Comparison of ENCODE assay signal across 8 mouse cellular contexts in the genomic region with DNA sequence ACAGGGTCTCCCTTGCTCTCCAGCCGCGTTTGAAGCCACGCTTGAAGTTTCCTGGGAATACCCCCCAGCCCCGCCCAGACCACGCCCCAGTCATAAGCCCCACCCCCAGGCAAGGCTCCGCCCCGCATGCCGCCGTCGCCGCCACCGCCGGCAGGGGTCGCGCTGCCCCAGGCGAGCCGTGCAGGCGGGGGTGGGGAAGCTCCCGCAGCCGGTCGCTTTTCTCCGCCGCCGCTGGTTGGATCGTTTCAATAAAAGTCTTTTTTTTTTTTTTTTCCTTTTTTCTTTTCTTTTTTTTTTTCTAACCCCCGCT. TPM values are rescaled to one million over a fixed set of nuclear protein-coding genes. Genes with fewer than 3 reads are reported as not detected.
DNase-seq lines count a peak whose midpoint lies in the region; ATAC-seq and TF ChIP-seq lines count a peak whose summit lies in the region.

No protein-coding gene starts in this region.

- WGBS in forebrain, postnatal 0 days, result 2% methylated on average over 20 of the region's 26 CpGs

- peaks cover 15% of the 10 kb centered on the region; the same call in 1 of the 2 replicates for H3K4me1 ChIP-seq in forebrain, postnatal 0 days (ENCODE audit: insufficient read depth)

- H3K27me3 ChIP-seq in forebrain, postnatal 0 days (ENCODE audit: insufficient read depth, low read length), result no peaks in the 10 kb centered on the region

- peak overlapping the region; percentile 97 for H3K9ac ChIP-seq in forebrain, postnatal 0 days

- TF ChIP-seq CTCF in forebrain, postnatal 0 days (IDR thresholded peaks at IDR 0.05; ENCODE audit: low read depth), result peak; percentile 88

- H3K36me3 ChIP-seq in forebrain, postnatal 0 days (ENCODE audit: insufficient read depth), result no peaks in the 10 kb centered on the region

- DNase-seq in Muller cell, postnatal 12 days (ENCODE audit: inconsistent ontology term), result peak; percentile 96
- peak; percentile 82 for DNase-seq in cerebellum, adult 8-10 months
- peak; percentile 97 for DNase-seq in forebrain, postnatal 0 days
- DNase-seq in heart, postnatal 4 days, result peak; percentile 93
- DNase-seq in layer of hippocampus, postnatal 36 days, result peak; percentile 82 to 86
- peak; percentile 76 for DNase-seq in lung, postnatal 36 days
- peak; percentile 82 for DNase-seq in retina, postnatal 7 days (ENCODE audit: low read depth, low spot score)
- peak; percentile 92 for DNase-seq in thymus, postnatal 4 days

- peak; percentile 94 for ATAC-seq in forebrain, postnatal 0 days

- H3K27ac ChIP-seq in forebrain, postnatal 0 days (ENCODE audit: low read depth, low read length), result peak overlapping the region; percentile 99

- H3K4me3 ChIP-seq in forebrain, postnatal 0 days (ENCODE audit: low read depth, low read length), result peak overlapping the region; percentile 97

- no peaks in the 10 kb centered on the region for H3K9me3 ChIP-seq in forebrain, postnatal 0 days (ENCODE audit: low read length)

- peak overlapping the region; percentile 53 for H3K4me2 ChIP-seq in forebrain, postnatal 0 days (ENCODE audit: low read depth)

RNA-seq across cellular contexts. Expression of a gene that starts 0.2 kb away (rescaled TPM):
- 119 and 149 TPM in 2 replicates for total RNA-seq in forebrain, postnatal 0 days (2014; rRNA removed)
- polyA plus RNA-seq in forebrain, postnatal 0 days (2015; fragmentation: Nextera tagmentation; extraction: Ambion mirVana), result 39.2 and 46.8 TPM in 2 replicates
- 10 to 100 TPM; 37.5 to 38.0 TPM for total RNA-seq in heart, postnatal 4 days (2021)
- total RNA-seq in layer of hippocampus, postnatal 36 days (2021), result 100 to 1,000 TPM; 193 to 200 TPM

Comparison
In these comparisons a context has a peak if more than half of its experiments do, and no peak if none do; other contexts are left out.
1. Peak in every context shown above with its lines: DNase-seq, ATAC-seq, H3K4me3 ChIP-seq and H3K27ac ChIP-seq.